In genomic region chr11:92354160-92354559, GRCm38 (mm10) we compare ENCODE assay signal across 24 mouse cellular contexts.
DNase-seq lines count a peak whose midpoint lies in the region; ATAC-seq and TF ChIP-seq lines count a peak whose summit lies in the region.
"Had no signal": no experiment of that assay in that cellular context is flagged by ENCODE, and none has a peak within 500 bp of the region (broad histone marks: within the 10 kb centered on the region; RNA-seq: fewer than 3 reads in every experiment).

No protein-coding gene starts in this region.

- no peak overlapping the region for H3K27ac ChIP-seq in cerebellum, adult 2 months (ENCODE audit: insufficient read depth, low read length)
- H3K27ac ChIP-seq: embryonic facial prominence, embryonic 13.5 days; forebrain, embryonic 13.5 days; heart, embryonic 13.5 days; hindbrain, embryonic 12.5 days; layer of hippocampus, adult 2 months; liver, embryonic 13.5 days; midbrain, embryonic 13.5 days; neural tube, embryonic 12.5 days had no signal

- H3K4me3 ChIP-seq in cerebellum, adult 2 months (replicated peaks; ENCODE audit: insufficient read depth, low read depth, low read length), result no peak overlapping the region
- H3K4me3 ChIP-seq: embryonic facial prominence, embryonic 13.5 days; forebrain, embryonic 13.5 days; heart, embryonic 13.5 days; hindbrain, embryonic 12.5 days; layer of hippocampus, adult 2 months; liver, embryonic 13.5 days; midbrain, embryonic 13.5 days; neural tube, embryonic 12.5 days had no signal

- DNase-seq in frontal cortex, postnatal 10 days (ENCODE audit: low spot score in 2 of 2), result no peak
- DNase-seq in brain, adult 2 months (ENCODE audit: low read depth, low spot score), result peak; percentile 67
- DNase-seq in cerebellum, adult 2 months, result peak; percentile 5 to 53
- peak; percentile 8 to 10 for DNase-seq in cerebellum, postnatal 36 days
- no peak for DNase-seq in embryo, embryonic 11 days
- DNase-seq in adrenal gland, postnatal 10 days, result no peak
- DNase-seq: adrenal gland, postnatal 14 days; gastrocnemius, postnatal 14 days; heart, adult 11 months; heart, postnatal 14 days; kidney, postnatal 25 days; liver, embryonic 13.5 days; lung, adult 2 months; lung, postnatal 14 days had no signal

- peak; percentile 41; the same call in 1 of the 2 replicates for ATAC-seq in frontal cortex, adult (ENCODE audit: low TSS enrichment)
- ATAC-seq: activated CD4-positive, CD25-positive, alpha-beta regulatory T cell, adult 4 months; forebrain, embryonic 13.5 days; intestine, postnatal 0 days; midbrain, embryonic 13.5 days had no signal

- H3K4me1 ChIP-seq in cerebellum, adult 2 months (ENCODE audit: control insufficient read depth, insufficient read depth, low read length), result no peaks in the 10 kb centered on the region; the same call in 1 of the 2 replicates
- H3K4me1 ChIP-seq: embryonic facial prominence, embryonic 13.5 days; forebrain, embryonic 13.5 days; heart, embryonic 13.5 days; hindbrain, embryonic 12.5 days; liver, embryonic 13.5 days; midbrain, embryonic 13.5 days; neural tube, embryonic 12.5 days had no signal

- H3K27me3 ChIP-seq in cerebellum, adult 2 months (ENCODE audit: control insufficient read depth, insufficient read depth, low read length), result no peaks in the 10 kb centered on the region
- H3K27me3 ChIP-seq: embryonic facial prominence, embryonic 13.5 days; forebrain, embryonic 13.5 days; heart, embryonic 13.5 days; hindbrain, embryonic 12.5 days; liver, embryonic 13.5 days; midbrain, embryonic 13.5 days; neural tube, embryonic 12.5 days had no signal

- TF ChIP-seq CTCF in cerebellum, adult 2 months (IDR thresholded peaks at IDR 0.05; ENCODE audit: borderline replicate concordance, insufficient read depth, low read depth, low read length), result 0 out of 2 replicates have a peak, but pooled peaks have one; percentile 4

- 75% methylated on average over 2 of the region's 2 CpGs for WGBS in cerebellum, adult 2 months

- no peak for TF ChIP-seq POLR2A in cerebellum, adult 2 months (IDR thresholded peaks at IDR 0.05; ENCODE audit: borderline replicate concordance, insufficient read depth, low read length)

Comparison
In these comparisons a context has a peak if more than half of its experiments do, and no peak if none do; other contexts are left out.
1. DNase-seq: peak in brain, adult 2 months (single experiment), cerebellum, adult 2 months (2 of 2) and cerebellum, postnatal 36 days (2 of 2); none in frontal cortex, postnatal 10 days (0 of 2), embryo, embryonic 11 days (single experiment) and adrenal gland, postnatal 10 days (single experiment).